Mouse (Mus musculus) heart, embryonic 13.5 days (tissue): ENCODE results near the gene Gatb. TPM values are rescaled to one million over a fixed set of nuclear protein-coding genes. Genes with fewer than 3 reads are reported as not detected.

Experiments used
- ATAC-seq: fragments of 200-750 bp; cut with Nextera tagmentation; 2 replicates; pipeline ENCODE4 v1.8.0; 2017; ENCODE audit warnings: moderate TSS enrichment; ENCODE audit not compliant: insufficient number of reproducible peaks, low FRiP score, low TSS enrichment; ENCODE audit errors: extremely low read depth
- H3K27ac ChIP-seq: fragments of 300-500 bp; sonication (generic); replicated peaks from 2 replicates; pipeline ENCODE4 v1.5.1; 2015; ENCODE audit warnings: moderate library complexity, mild to moderate bottlenecking, inconsistent platforms
- H3K27me3 ChIP-seq: fragments of 300-500 bp; sonication (generic); replicated peaks from 2 replicates; pipeline ENCODE4 v1.6.1; 2015; ENCODE audit warnings: mild to moderate bottlenecking, inconsistent platforms
- H3K36me3 ChIP-seq: fragments of 300-500 bp; sonication (generic); 2 replicates; pipeline ENCODE4 v1.6.1; 2015; ENCODE audit warnings: mild to moderate bottlenecking, inconsistent platforms
- H3K4me1 ChIP-seq: fragments of 300-500 bp; sonication (generic); 2 replicates; pipeline ENCODE4 v1.6.1; 2015; ENCODE audit warnings: inconsistent platforms
- H3K4me2 ChIP-seq: fragments of 300-500 bp; sonication (generic); 2 replicates; pipeline ENCODE4 v1.6.1; 2015; ENCODE audit warnings: inconsistent platforms, mild to moderate bottlenecking, moderate library complexity
- H3K4me3 ChIP-seq: fragments of 300-500 bp; sonication (generic); 2 replicates; pipeline ENCODE4 v1.5.1; 2015; ENCODE audit warnings: moderate library complexity, mild to moderate bottlenecking, inconsistent platforms
- H3K9ac ChIP-seq: fragments of 300-500 bp; sonication (generic); 2 replicates; pipeline ENCODE4 v1.6.1; 2015; ENCODE audit warnings: inconsistent platforms, mild to moderate bottlenecking, moderate library complexity
- H3K9me3 ChIP-seq: fragments of 300-500 bp; sonication (generic); 2 replicates; pipeline ENCODE4 v1.6.1; 2016; ENCODE audit warnings: inconsistent platforms
- WGBS: fragments of 180-500 bp; shearing (Covaris S2); methylation state at CpG from one replicate; pipeline ENCODE4 v1.1.7; 2015; ENCODE audit warnings: mixed read lengths; 5-methylcytosine and 5-hydroxymethylcytosine counted together
- polyA plus RNA-seq: library from polyadenylated mRNA; unstranded; fragments of >200 nt; fragmentation: Nextera tagmentation; extraction: Ambion mirVana; gene quantifications from 2 replicates; pipeline ENCODE4 v1.2.1, GENCODE M21; 2015

Gatb gene
- polyA plus RNA-seq, 1 experiment from 2014 or later: 35.0 TPM

DNA sequence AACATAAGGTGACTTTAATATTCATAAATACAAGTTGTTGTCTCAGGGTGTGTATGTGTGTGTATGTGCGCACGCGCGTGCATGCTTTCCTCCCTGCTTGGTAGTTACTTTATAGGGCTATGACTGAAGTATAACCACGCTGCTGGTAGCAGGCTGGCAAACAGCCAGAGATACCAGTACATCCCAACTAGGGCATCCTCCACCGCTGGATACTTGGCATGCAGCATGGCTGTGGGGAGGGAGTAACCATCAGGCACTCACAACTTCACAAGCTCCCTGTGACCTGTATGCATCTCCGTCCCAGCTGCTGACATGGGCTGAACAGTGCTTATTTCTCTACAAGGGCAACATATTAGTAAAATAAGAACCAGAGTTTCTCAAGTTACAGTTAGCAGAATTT, 85.8 kb downstream of the Gatb start:
- Histone ChIP-seq H3K4me3 (no peak overlapping the region), H3K9me3 (no peaks in the 10 kb centered on the region), H3K27me3 (no peaks in the 10 kb centered on the region), H3K4me2 (no peak overlapping the region), H3K36me3 (peaks cover 5% of the 10 kb centered on the region), H3K4me1 (peaks cover 46% of the 10 kb centered on the region), H3K9ac (no peak overlapping the region), H3K27ac (no peak overlapping the region)
- no peak for ATAC-seq
- 73% methylated on average over 7 of the region's 7 CpGs for WGBS

DNA sequence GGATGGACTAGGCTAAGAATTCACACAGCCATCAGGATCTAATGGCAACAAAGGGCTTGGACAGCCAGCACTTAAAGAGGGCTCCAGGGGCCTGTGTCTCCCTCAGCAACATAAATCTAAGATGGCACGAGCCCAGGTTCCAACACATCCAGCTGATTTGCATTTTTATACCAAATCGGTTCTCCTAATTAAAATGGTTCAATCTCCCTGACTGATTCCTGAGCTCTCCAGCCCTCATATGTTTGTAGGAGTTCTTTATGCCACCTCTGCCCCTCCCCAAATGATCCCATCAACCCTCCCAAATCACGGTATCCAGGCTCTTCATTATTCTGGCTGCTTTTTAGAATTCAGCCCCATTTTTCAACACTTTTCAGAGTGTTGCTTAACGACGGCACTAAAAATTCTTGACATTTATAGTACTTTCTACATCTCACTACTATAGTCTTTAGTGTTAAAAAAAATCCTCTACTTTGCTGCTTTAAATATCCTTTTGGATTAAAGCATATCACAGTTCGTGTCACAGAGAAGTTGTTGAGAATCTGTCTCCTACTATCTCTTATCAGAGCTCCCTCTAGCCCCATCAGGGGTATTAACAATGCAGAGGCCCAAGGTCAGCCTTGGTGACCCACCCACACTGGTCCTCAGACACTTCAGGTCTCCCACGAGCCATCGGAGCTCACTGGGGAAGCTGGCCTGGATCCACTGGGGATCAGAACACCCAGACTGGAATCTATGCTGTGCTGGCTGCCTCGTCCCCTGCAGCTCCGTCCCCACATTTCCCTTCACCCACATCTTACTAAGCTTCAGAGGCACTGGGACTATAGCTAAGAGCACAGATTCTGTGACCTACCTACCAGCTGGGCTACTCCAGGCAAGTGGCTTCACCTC, 88.3 kb downstream of the Gatb start:
- no peaks in the 10 kb centered on the region for H3K9me3 ChIP-seq
- H3K27me3 ChIP-seq: no peaks in the 10 kb centered on the region
- no peak overlapping the region for H3K9ac ChIP-seq
- peaks cover 52% of the 10 kb centered on the region for H3K4me1 ChIP-seq
- H3K27ac ChIP-seq: no peak overlapping the region
- H3K4me3 ChIP-seq: no peak overlapping the region
- H3K36me3 ChIP-seq: no peaks in the 10 kb centered on the region
- WGBS: 57% methylated on average over 10 of the region's 10 CpGs
- no peak for ATAC-seq
- H3K4me2 ChIP-seq: no peak overlapping the region

DNA sequence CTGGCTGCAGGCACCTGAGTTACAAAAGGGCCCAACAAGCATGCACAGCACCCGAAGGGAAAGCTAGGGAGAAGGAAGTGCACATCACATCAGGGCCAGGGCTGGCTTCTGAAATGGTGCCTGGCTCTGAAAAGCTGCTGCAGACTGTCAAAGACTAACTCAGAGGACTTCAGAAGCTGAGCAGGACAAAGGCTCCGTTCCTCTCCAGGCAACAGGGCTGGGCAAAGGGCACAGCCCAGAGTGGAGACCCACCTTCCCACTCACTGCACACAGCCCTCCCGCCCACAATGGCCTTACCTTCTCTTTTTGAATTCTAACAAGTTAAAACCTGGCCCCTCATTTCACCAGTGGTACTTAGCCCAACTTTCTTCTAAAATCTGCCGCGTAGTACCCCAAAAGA, 89.9 kb downstream of the Gatb start:
- Histone ChIP-seq H3K36me3 (no peaks in the 10 kb centered on the region), H3K4me2 (no peak overlapping the region), H3K4me3 (no peak overlapping the region), H3K9ac (no peak overlapping the region), H3K4me1 (peaks cover 43% of the 10 kb centered on the region), H3K27ac (no peak overlapping the region), H3K9me3 (no peaks in the 10 kb centered on the region), H3K27me3 (no peaks in the 10 kb centered on the region)
- no peak for ATAC-seq
- WGBS: 80% methylated on average over 5 of the region's 5 CpGs

DNA sequence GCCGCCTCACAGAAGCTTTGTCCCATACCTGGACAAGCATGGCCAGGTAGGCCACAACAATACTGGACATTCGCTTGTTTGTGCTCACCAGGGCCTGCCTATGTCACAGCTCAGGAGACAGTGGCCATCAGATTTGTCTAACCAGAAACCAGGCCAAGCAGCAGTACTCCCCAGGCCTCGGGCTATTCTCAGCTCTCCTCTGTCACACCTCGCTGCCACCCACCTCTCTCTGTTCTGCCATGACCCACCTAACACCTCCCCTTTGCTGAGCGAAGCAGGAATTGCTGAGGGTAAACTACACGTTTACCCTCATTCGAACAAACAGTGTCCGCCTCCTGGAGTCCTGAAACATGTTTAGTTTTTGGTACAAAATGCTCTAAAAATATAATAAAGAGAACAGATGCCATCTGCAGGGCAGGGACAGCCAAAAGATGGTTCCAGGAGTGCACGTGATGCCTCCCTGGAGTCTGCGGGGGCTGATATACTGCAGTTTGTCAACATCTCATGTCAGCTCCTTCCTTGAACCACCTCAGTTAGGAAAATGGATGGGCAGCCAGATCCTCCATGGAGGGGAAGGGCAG, 90.8 kb downstream of the Gatb start:
- no peak for ATAC-seq
- H3K4me1 ChIP-seq: peaks cover 37% of the 10 kb centered on the region
- H3K36me3 ChIP-seq: no peaks in the 10 kb centered on the region
- H3K27ac ChIP-seq: 0 out of 2 replicates have a peak overlapping the region, but pooled peaks have one; percentile 8
- H3K4me3 ChIP-seq: no peak overlapping the region
- WGBS: 70% methylated on average over 10 of the region's 10 CpGs
- no peaks in the 10 kb centered on the region for H3K27me3 ChIP-seq
- no peak overlapping the region for H3K4me2 ChIP-seq
- no peak overlapping the region for H3K9ac ChIP-seq
- H3K9me3 ChIP-seq: no peaks in the 10 kb centered on the region

DNA sequence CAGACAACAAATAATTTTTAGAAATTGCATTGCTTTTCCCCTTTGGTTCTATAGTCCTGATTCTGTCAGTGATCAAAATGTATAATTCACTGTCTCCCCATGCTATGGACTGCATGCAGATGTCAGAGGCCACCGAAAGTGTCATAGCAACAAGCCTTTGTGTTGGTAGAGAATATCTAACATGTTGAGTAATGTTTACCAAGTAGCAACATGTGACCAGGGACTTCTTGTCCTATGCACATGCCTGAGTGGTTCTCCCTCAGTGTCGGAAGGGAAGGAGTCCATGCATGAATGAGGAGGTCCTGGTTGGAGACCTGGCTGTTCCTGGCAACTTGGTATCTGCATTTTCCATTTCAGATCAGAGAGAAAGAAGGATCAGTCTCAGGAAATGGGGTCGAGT, 92.2 kb downstream of the Gatb start:
- no peak overlapping the region for H3K4me2 ChIP-seq
- H3K27me3 ChIP-seq: no peaks in the 10 kb centered on the region
- H3K4me1 ChIP-seq: peaks cover 31% of the 10 kb centered on the region
- H3K36me3 ChIP-seq: no peaks in the 10 kb centered on the region
- WGBS: 53% methylated on average over 3 of the region's 3 CpGs
- no peak overlapping the region for H3K27ac ChIP-seq
- H3K4me3 ChIP-seq: no peak overlapping the region
- H3K9me3 ChIP-seq: no peaks in the 10 kb centered on the region
- no peak overlapping the region for H3K9ac ChIP-seq
- ATAC-seq: no peak

DNA sequence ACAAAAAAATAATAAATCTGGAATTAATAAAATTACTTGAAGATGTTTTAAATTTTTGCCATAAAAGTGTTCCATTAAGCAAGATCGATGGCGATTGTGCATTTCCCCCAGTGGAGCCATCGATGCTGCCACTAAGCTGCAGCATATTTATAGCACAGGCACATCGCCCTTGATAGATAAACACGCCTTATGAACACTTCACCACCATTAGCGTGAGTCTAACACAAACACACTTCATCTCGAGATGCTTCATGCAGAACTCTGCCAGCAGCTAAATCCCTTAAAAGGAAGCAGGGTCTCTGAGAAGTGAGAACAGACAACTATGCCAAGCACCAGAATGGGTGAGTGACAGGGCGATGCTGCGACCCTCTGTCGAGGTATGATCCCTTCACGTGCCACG, 92.8 kb downstream of the Gatb start:
- H3K4me2 ChIP-seq: peak overlapping the region; percentile 43
- H3K36me3 ChIP-seq: no peaks in the 10 kb centered on the region
- peaks cover 31% of the 10 kb centered on the region for H3K4me1 ChIP-seq
- no peak overlapping the region for H3K4me3 ChIP-seq
- H3K9ac ChIP-seq: 0 out of 2 replicates have a peak overlapping the region, but pooled peaks have one; percentile 8
- H3K27ac ChIP-seq: peak overlapping the region; percentile 64
- no peak for ATAC-seq
- no peaks in the 10 kb centered on the region for H3K9me3 ChIP-seq
- WGBS: 38% methylated on average over 12 of the region's 12 CpGs
- no peaks in the 10 kb centered on the region for H3K27me3 ChIP-seq

DNA sequence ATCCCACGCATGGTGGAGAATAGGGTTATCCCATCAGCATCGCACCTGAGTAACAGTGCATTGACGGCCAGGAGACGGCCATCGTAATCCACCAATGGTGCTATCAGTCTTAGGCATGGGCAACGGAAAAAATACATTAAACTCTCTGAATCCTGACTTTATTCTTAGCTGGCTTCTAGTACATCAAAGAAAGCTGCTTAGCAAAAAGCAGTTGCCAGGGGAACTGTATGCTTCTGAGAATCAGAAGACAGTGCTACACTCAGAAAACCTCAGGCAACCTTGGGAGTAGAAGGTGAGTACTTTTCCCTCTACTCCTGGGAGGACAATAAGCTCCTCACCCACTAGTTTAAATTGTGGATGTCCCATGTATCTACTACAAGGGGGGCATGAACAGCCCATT, 93.8 kb downstream of the Gatb start:
- Histone ChIP-seq H3K4me2 (no peak overlapping the region), H3K4me3 (no peak overlapping the region), H3K27ac (peak overlapping the region; percentile 64; the same call in 1 of the 2 replicates), H3K9ac (no peak overlapping the region), H3K36me3 (no peaks in the 10 kb centered on the region; the same call in 1 of the 2 replicates), H3K9me3 (no peaks in the 10 kb centered on the region), H3K4me1 (peaks cover 21% of the 10 kb centered on the region), H3K27me3 (no peaks in the 10 kb centered on the region)
- 92% methylated on average over 6 of the region's 6 CpGs for WGBS
- no peak for ATAC-seq

DNA sequence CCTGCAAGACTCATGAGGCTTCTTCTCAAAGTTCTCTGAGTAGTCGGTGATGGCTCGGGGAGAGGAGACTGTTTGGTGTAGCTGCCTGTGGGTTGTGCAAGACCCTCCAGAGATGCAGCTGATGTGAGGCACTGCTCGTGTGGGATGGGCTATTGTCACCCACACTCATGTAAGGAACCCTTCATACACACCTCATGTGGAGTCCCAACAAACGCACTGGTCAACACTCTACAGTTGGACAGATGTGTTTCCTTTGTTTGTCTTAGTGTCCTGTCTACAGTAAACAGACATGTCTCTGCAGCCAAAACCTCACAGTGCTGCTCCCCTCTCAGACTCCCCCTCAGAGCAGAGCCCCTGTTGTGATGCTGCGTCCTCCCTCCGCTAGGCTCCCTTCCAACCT, 95.9 kb downstream of the Gatb start:
- WGBS: 90% methylated on average over 6 of the region's 6 CpGs
- no peak for ATAC-seq

DNA sequence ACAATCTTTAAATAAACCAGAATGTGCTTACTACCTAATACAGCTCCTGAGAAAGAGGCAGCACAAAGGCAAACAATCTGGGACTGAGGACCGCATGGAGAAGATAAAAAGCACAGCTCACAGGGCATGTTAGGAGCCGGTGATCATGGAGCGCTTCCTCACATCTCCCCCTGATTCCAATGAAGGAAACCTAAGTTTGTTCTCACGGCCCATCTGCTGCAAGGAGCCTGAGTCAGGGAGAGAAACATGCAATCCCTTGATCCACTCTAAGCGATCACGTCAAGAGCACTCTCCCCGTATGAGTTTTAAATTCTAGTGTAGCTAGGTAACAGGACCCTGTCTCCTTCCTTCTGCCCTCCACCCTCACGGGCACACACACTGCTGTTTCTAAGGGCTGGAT, 103.2 kb downstream of the Gatb start:
- no peak overlapping the region for H3K27ac ChIP-seq
- H3K9me3 ChIP-seq: no peaks in the 10 kb centered on the region
- H3K9ac ChIP-seq: no peak overlapping the region
- no peak overlapping the region for H3K4me2 ChIP-seq
- no peaks in the 10 kb centered on the region for H3K27me3 ChIP-seq
- H3K36me3 ChIP-seq: no peaks in the 10 kb centered on the region; the same call in 1 of the 2 replicates
- 65% methylated on average over 8 of the region's 8 CpGs for WGBS
- H3K4me3 ChIP-seq: no peak overlapping the region
- no peak for ATAC-seq
- peaks cover 30% of the 10 kb centered on the region for H3K4me1 ChIP-seq

More for the DNA sequence above, 95.9 kb downstream of the Gatb start:
- Histone ChIP-seq H3K4me3 (no peak overlapping the region), H3K36me3 (no peaks in the 10 kb centered on the region; the same call in 1 of the 2 replicates), H3K9me3 (no peaks in the 10 kb centered on the region), H3K27ac (no peak overlapping the region), H3K4me2 (no peak overlapping the region), H3K4me1 (peaks cover 25% of the 10 kb centered on the region), H3K9ac (no peak overlapping the region), H3K27me3 (no peaks in the 10 kb centered on the region)

DNA sequence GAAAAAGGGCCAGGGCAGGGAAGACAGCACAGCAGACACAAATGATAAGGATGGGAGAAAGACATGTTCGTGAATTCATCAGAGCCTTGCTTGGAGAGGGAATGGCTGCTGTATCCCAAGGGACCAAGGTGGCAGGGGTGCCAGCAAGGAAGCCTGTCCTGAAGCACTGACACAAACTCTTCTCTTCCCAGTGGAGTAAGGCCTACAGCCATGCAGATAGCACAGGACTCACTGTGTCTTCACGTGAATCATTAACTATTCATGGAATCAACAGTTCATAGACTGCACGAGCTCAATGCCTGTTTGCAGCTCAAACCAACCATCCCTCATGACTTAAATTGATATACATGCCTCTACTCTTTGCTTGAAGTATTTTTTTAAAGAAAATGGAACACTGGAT, 104.0 kb downstream of the Gatb start:
- WGBS: 75% methylated on average over 3 of the region's 3 CpGs
- H3K27ac ChIP-seq: no peak overlapping the region

DNA sequence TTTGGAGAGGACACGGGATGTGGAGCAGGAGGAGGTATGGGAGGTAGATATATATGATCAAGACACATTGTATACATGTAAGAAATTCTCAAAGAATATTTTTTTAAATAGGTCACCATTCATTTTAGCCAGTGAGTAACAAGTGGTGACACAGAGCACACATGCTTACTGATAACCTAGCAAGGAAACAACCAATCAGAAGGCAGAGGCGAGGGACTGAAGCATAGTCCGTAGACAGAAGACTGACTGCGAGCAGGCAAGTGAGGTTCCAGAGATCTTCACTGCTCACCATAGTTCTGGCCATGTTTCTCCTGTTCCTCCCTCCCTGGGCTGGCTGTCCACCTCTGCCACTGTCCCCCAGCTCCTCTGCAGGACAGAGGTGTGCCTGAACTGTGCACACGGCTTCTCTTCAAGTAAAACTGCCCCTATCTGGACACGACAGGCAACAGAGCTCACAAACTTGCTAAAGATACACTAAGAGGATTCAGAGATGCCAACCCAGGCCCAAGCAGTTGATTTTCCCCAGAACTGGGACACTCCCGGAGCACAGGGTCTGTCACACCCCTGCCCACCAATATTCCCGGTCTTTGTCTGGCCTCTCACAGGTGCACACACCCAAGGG, 105.5 kb downstream of the Gatb start:
- no peak for ATAC-seq
- Histone ChIP-seq H3K4me2 (0 out of 2 replicates have a peak overlapping the region, but pooled peaks have one; percentile 7), H3K36me3 (no peaks in the 10 kb centered on the region), H3K9me3 (no peaks in the 10 kb centered on the region), H3K27me3 (no peaks in the 10 kb centered on the region), H3K4me1 (peaks cover 27% of the 10 kb centered on the region), H3K4me3 (no peak overlapping the region), H3K27ac (peak overlapping the region; percentile 55; the same call in 1 of the 2 replicates), H3K9ac (0 out of 2 replicates have a peak overlapping the region, but pooled peaks have one; percentile 15)
- 48% methylated on average over 8 of the region's 8 CpGs for WGBS

More for the DNA sequence above, 104.0 kb downstream of the Gatb start:
- no peak for ATAC-seq
- H3K27me3 ChIP-seq: no peaks in the 10 kb centered on the region
- no peak overlapping the region for H3K9ac ChIP-seq
- no peak overlapping the region for H3K4me2 ChIP-seq
- H3K9me3 ChIP-seq: no peaks in the 10 kb centered on the region
- H3K36me3 ChIP-seq: no peaks in the 10 kb centered on the region
- H3K4me3 ChIP-seq: no peak overlapping the region
- H3K4me1 ChIP-seq: peaks cover 30% of the 10 kb centered on the region
